Comparison of ENCODE assay signal across 8 mouse cellular contexts in genomic region chrX:99042451-99042951, GRCm38 (mm10). TPM values are rescaled to one million over a fixed set of nuclear protein-coding genes. Genes with fewer than 3 reads are reported as not detected.
DNase-seq lines count a peak whose midpoint lies in the region; ATAC-seq lines count a peak whose summit lies in the region.

No protein-coding gene starts in this region.

- H3K36me3 ChIP-seq in intestine, embryonic 14.5 days (ENCODE audit: control insufficient read depth, insufficient read depth, low read length), result no peaks in the 10 kb centered on the region

- peak; percentile 95 for ATAC-seq in intestine, embryonic 14.5 days (replicated peaks; ENCODE audit: low FRiP score, low TSS enrichment, low read depth)
- ATAC-seq in megakaryocyte progenitor cell, adult 5-6 weeks (replicated peaks; ENCODE audit: poor library complexity), result peak; percentile 95

- WGBS in intestine, embryonic 14.5 days, result 15% methylated on average over 30 of the region's 31 CpGs

- H3K9me3 ChIP-seq in intestine, embryonic 14.5 days (ENCODE audit: control insufficient read depth, low read length), result no peaks in the 10 kb centered on the region

- peak overlapping the region; percentile 69 for H3K4me2 ChIP-seq in intestine, embryonic 14.5 days (ENCODE audit: low read length)

- H3K9ac ChIP-seq in intestine, embryonic 14.5 days (ENCODE audit: low read length), result peak overlapping the region; percentile 45; the same call in 1 of the 2 replicates

- H3K4me3 ChIP-seq in intestine, embryonic 14.5 days (ENCODE audit: low read depth, low read length), result peak overlapping the region; percentile 40

- no peaks in the 10 kb centered on the region; the same call in 1 of the 2 replicates for H3K4me1 ChIP-seq in intestine, embryonic 14.5 days (replicated peaks; ENCODE audit: control insufficient read depth, insufficient read depth, low read length)

- H3K27ac ChIP-seq in intestine, embryonic 14.5 days (ENCODE audit: low read depth), result no peak overlapping the region

- intact Hi-C loops in gastrocnemius, postnatal 36 days (cut with DNase I), result no loop called here
- intact Hi-C loops in left cerebral cortex, postnatal 10 days (cut with DNase I), result no loop called here

- 0 out of 2 replicates have a peak, but pooled peaks cover 24% of the 10 kb centered on the region for H3K27me3 ChIP-seq in intestine, embryonic 14.5 days (replicated peaks; ENCODE audit: control insufficient read depth, insufficient read depth, low read length)

- peak; percentile 93 to 94 for DNase-seq in adrenal gland, adult (ENCODE audit: inconsistent age in 2 of 2, low spot score in 1 of 2)
- DNase-seq in embryo, embryonic 10 days (ENCODE audit: low spot score), result peak; percentile 89
- DNase-seq in gastrocnemius, postnatal 36 days, result peak; percentile 63 to 76
- peak; percentile 70 for DNase-seq in intestine, embryonic 14.5 days (ENCODE audit: low spot score)
- DNase-seq in left cerebral cortex, postnatal 10 days (ENCODE audit: extremely low spot score in 1 of 2, low spot score in 2 of 2), result peak; percentile 56 to 88
- peak; percentile 60 for DNase-seq in right cerebral cortex, postnatal 25 days
- peak; percentile 52 to 80 for DNase-seq in urinary bladder, postnatal 36 days (ENCODE audit: low spot score in 2 of 2)

RNA-seq across cellular contexts. Expression of gene Stard8, which starts 39.5 kb away (rescaled TPM):
- 10 to 100 TPM; 13.3 to 13.5 TPM for total RNA-seq in gastrocnemius, postnatal 36 days (2021)
- 6.3 and 6.6 TPM in 2 replicates for polyA plus RNA-seq in intestine, embryonic 14.5 days (2014; fragmentation: Nextera tagmentation; extraction: Ambion mirVana)
- total RNA-seq in left cerebral cortex, postnatal 10 days (2021), result 1 to 10 TPM; 8.3 to 9.4 TPM
- 4.4 and 5.6 TPM in 2 replicates for total RNA-seq in megakaryocyte progenitor cell, adult 5-6 weeks (2015)
- 3.1 and 6.9 TPM in 2 replicates for total RNA-seq in megakaryocyte progenitor cell, adult 5-6 weeks (2017)
